Mouse (Mus musculus) ZHBTc4 (cell line): ENCODE measurements at regions not wholly inside any gene's neighbourhood (a gene's known extent, or its start where the extent isn't known, plus 50 kb on each side); places are given as distances from the start of the nearest gene placed in this dataset.

Experiments
- DNase-seq: peaks from one replicate; pipeline ENCODE4 v3.0.0-alpha.2; 2011; ENCODE audit warnings: low read depth, low spot score

- DNase-seq = no peak
Observed at GRCm38 (mm10) chr8:80422190-80422589, 71.4 kb upstream of the Gypa start.

- DNase-seq = no peak
Observed at GRCm38 (mm10) chr8:80416121-80416520, 77.5 kb upstream of the Gypa start.

GRCm38 (mm10) chr8:80399594-80400207 is 93.9 kb upstream of the Gypa start:
- no peak for DNase-seq

- DNase-seq = no peak
Observed at GRCm38 (mm10) chr8:80395010-80395409, 98.6 kb upstream of the Gypa start.

- no peak for DNase-seq
Observed at GRCm38 (mm10) chr8:80393111-80393510, 100.5 kb upstream of the Gypa start.

GRCm38 (mm10) chr8:80369221-80369620 is 124.4 kb upstream of the Gypa start:
- peak; percentile 48 for DNase-seq

GRCm38 (mm10) chr8:80364059-80364458 is 129.5 kb upstream of the Gypa start:
- peak; percentile 43 for DNase-seq

- DNase-seq = no peak
Observed at GRCm38 (mm10) chr8:80343299-80343698, 150.3 kb upstream of the Gypa start.

GRCm38 (mm10) chr8:80337872-80338271 is 155.7 kb upstream of the Gypa start:
- no peak for DNase-seq

- no peak for DNase-seq
Observed at GRCm38 (mm10) chr8:80328676-80329075, 164.9 kb upstream of the Gypa start.

- no peak for DNase-seq
Observed at GRCm38 (mm10) chr8:80325859-80326258, 167.7 kb upstream of the Gypa start.

GRCm38 (mm10) chr8:80325132-80325531 is 168.4 kb upstream of the Gypa start:
- no peak for DNase-seq

GRCm38 (mm10) chr8:80318231-80318870 is 175.2 kb upstream of the Gypa start:
- peak; percentile 5 for DNase-seq

- DNase-seq = no peak
Observed at GRCm38 (mm10) chr8:80315371-80315770, 178.2 kb upstream of the Gypa start.

- no peak for DNase-seq
Observed at GRCm38 (mm10) chr8:80314826-80315225, 178.8 kb upstream of the Gypa start.

- DNase-seq = no peak
Observed at GRCm38 (mm10) chr8:80313883-80314635, 179.5 kb upstream of the Gypa start.

- DNase-seq = no peak
Observed at GRCm38 (mm10) chr8:80307761-80308160, 185.8 kb upstream of the Gypa start.

GRCm38 (mm10) chr8:80298596-80298995 is 195.0 kb upstream of the Gypa start:
- no peak for DNase-seq

GRCm38 (mm10) chr8:80290311-80290710 is 203.3 kb upstream of the Gypa start:
- DNase-seq = no peak

- DNase-seq = no peak
Observed at GRCm38 (mm10) chr8:80289282-80289681, 204.3 kb upstream of the Gypa start.

GRCm38 (mm10) chr8:80268910-80269460 is 211.2 kb upstream of the Hhip start:
- no peak for DNase-seq

GRCm38 (mm10) chr8:80264915-80265314 is 207.1 kb upstream of the Hhip start:
- no peak for DNase-seq
